Mouse (Mus musculus) stomach, embryonic 14.5 days (tissue): ENCODE results near the gene Stag2. TPM values are rescaled to one million over a fixed set of nuclear protein-coding genes. Genes with fewer than 3 reads are reported as not detected.

Experiments
- ATAC-seq: fragments of 200-750 bp; cut with Nextera tagmentation; 2 replicates; pipeline ENCODE4 v1.8.0; 2017; ENCODE audit warnings: low read depth, moderate TSS enrichment; ENCODE audit not compliant: insufficient number of reproducible peaks, insufficient read depth, low FRiP score
- H3K27ac ChIP-seq: fragments of 300-500 bp; sonication (generic); 2 replicates; pipeline ENCODE4 v1.5.1; 2014; ENCODE audit warnings: mild to moderate bottlenecking, low read length, moderate library complexity, mixed read lengths
- H3K27me3 ChIP-seq: fragments of 300-500 bp; sonication (generic); 2 replicates; pipeline ENCODE4 v1.6.1; 2014; ENCODE audit warnings: low read length, control low read depth, mixed read lengths; ENCODE audit not compliant: control insufficient read depth, insufficient read depth
- H3K36me3 ChIP-seq: fragments of 300-500 bp; sonication (generic); 2 replicates; pipeline ENCODE4 v1.6.1; 2014; ENCODE audit warnings: mild to moderate bottlenecking, control low read depth, low read length, moderate library complexity, mixed read lengths; ENCODE audit not compliant: control insufficient read depth, insufficient read depth
- H3K4me1 ChIP-seq: fragments of 300-500 bp; sonication (generic); 2 replicates; pipeline ENCODE4 v1.6.1; 2014; ENCODE audit warnings: low read length, control low read depth, mixed read lengths; ENCODE audit not compliant: control insufficient read depth, insufficient read depth
- H3K4me2 ChIP-seq: fragments of 300-500 bp; sonication (generic); replicated peaks from 2 replicates; pipeline ENCODE4 v1.6.1; 2014; ENCODE audit warnings: low read depth, low read length, control low read depth
- H3K4me3 ChIP-seq: fragments of 300-500 bp; sonication (generic); 2 replicates; pipeline ENCODE4 v1.5.1; 2014; ENCODE audit warnings: low read depth, low read length, control low read depth
- H3K9ac ChIP-seq: fragments of 300-500 bp; sonication (generic); replicated peaks from 2 replicates; pipeline ENCODE4 v1.6.1; 2014; ENCODE audit warnings: low read depth, mild to moderate bottlenecking, control low read depth, low read length, moderate library complexity, mixed read lengths
- H3K9me3 ChIP-seq: fragments of 300-500 bp; sonication (generic); 2 replicates; pipeline ENCODE4 v1.6.1; 2016; ENCODE audit warnings: low read depth, low read length, control low read depth; ENCODE audit not compliant: control insufficient read depth
- WGBS: fragments of 180-500 bp; shearing (Covaris S2); extraction: QIAGEN DNeasy Blood & Tissue Kit; methylation state at CpG from one replicate; pipeline ENCODE4 v1.1.7; 2014; 5-methylcytosine and 5-hydroxymethylcytosine counted together
- polyA plus RNA-seq: library from polyadenylated mRNA; unstranded; fragments of >200 nt; fragmentation: Nextera tagmentation; extraction: Ambion mirVana; gene quantifications from 2 replicates; pipeline ENCODE4 v1.2.1, GENCODE M21; 2014

Stag2 gene
- polyA plus RNA-seq, 1 experiment from 2014 or later: 59.5 TPM

DNA sequence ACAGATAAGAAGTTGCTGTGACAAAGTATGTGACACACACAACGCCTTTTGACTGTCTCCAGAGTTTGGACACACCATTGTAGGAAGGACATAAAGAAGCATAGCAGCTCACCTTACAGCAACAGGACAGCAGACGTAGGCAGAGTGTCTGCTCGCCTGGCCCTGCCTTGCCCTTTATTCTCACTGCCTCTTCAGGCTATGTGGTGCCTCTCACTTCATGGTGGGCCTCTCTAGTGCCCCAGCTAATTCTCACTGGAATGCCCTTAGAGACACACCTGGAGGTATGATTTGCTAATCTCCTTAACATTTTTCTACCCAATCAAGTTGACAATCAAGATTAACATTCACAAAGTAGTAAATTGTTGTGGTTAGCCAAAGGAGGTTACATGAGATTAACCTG lies 38.5 kb downstream of the Stag2 start:
- Histone ChIP-seq H3K27ac (no peak overlapping the region), H3K4me3 (no peak overlapping the region), H3K36me3 (no peaks in the 10 kb centered on the region), H3K27me3 (no peaks in the 10 kb centered on the region), H3K9me3 (no peaks in the 10 kb centered on the region), H3K9ac (no peak overlapping the region), H3K4me1 (no peaks in the 10 kb centered on the region), H3K4me2 (no peak overlapping the region)
- ATAC-seq: no peak
- 67% methylated on average over 3 of the region's 3 CpGs for WGBS

DNA sequence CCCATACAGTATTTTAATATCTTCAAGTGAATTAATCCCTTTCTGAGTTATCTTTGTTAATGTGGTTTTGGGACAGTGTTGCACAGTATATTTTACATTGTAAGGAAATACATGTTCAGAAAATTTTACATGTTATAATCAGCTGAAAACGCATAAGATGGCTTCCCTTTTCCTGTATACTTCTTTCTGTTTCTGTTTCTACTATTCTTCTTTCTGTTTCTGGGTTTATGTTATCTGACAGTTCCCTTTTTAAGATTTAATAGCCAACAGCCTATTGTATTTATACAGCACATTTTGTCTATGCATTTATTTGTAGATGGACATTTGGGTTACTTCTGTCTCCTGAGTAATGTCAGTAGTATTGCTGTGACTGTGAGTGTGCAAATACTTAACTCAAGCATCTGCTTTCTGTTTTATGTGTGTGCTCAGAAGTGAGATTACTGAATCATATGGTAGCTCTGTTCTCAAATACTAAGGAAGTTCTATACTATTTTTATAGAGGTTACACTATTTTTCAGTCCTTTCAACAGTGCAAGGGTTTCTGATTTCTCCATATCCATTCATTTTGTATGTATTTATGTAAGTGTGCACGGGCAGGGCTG lies 39.8 kb downstream of the Stag2 start:
- no peaks in the 10 kb centered on the region for H3K4me1 ChIP-seq
- H3K4me3 ChIP-seq: no peak overlapping the region
- H3K4me2 ChIP-seq: no peak overlapping the region
- 75% methylated on average over 2 of the region's 2 CpGs for WGBS
- H3K36me3 ChIP-seq: no peaks in the 10 kb centered on the region
- no peaks in the 10 kb centered on the region for H3K9me3 ChIP-seq
- no peak overlapping the region for H3K9ac ChIP-seq
- no peak overlapping the region for H3K27ac ChIP-seq
- no peak for ATAC-seq
- no peaks in the 10 kb centered on the region for H3K27me3 ChIP-seq

DNA sequence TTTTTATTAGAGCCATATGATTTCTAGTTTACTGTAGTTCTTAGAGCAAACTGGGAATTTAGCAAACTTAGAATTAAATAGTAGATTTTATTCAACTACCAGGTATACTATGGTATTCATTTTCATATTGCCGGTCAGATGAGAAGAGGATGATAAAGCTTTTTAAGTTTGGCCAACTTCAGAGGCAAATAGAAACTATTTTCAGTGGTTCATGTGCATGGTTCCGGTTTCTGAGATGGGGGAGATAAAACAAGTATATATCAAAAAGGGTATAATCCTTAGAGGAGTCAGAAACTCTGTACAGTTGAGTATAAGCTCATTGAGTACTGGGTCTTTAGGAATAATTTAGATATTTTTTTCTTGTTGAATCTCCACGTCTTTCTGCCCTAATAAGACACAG lies 45.5 kb downstream of the Stag2 start:
- WGBS: 73% methylated on average over 3 of the region's 3 CpGs
- ATAC-seq: no peak

DNA sequence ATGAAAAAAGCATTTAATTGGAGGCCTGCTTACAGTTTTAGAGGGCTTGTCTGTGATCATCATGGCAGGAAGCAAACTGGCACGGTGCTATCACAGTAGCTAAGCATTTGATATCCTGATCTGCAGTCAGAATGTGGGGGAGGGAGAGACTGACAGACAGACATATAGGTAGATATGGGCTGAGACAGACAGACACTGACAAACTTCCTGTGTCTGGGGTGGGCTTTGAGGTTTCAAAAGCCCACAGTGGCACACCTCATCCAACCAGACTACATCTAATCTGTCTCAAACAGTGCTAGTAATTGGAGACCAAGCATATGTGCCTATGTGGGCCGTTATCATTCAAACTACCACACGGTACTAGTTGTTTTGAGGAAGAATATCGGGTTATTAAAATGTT lies 53.4 kb downstream of the Stag2 start:
- H3K9ac ChIP-seq: no peak overlapping the region
- WGBS: 91% methylated on average over 4 of the region's 4 CpGs
- H3K4me1 ChIP-seq: no peaks in the 10 kb centered on the region
- no peak overlapping the region for H3K4me3 ChIP-seq
- H3K27me3 ChIP-seq: no peaks in the 10 kb centered on the region
- no peak for ATAC-seq
- no peaks in the 10 kb centered on the region for H3K9me3 ChIP-seq
- no peak overlapping the region for H3K27ac ChIP-seq
- H3K36me3 ChIP-seq: no peaks in the 10 kb centered on the region; the same call in 1 of the 2 replicates
- no peak overlapping the region for H3K4me2 ChIP-seq

More for the DNA sequence above, 45.5 kb downstream of the Stag2 start:
- Histone ChIP-seq H3K27me3 (no peaks in the 10 kb centered on the region), H3K4me1 (no peaks in the 10 kb centered on the region), H3K4me2 (no peak overlapping the region), H3K4me3 (no peak overlapping the region), H3K27ac (no peak overlapping the region), H3K9ac (no peak overlapping the region), H3K9me3 (no peaks in the 10 kb centered on the region), H3K36me3 (no peaks in the 10 kb centered on the region)

DNA sequence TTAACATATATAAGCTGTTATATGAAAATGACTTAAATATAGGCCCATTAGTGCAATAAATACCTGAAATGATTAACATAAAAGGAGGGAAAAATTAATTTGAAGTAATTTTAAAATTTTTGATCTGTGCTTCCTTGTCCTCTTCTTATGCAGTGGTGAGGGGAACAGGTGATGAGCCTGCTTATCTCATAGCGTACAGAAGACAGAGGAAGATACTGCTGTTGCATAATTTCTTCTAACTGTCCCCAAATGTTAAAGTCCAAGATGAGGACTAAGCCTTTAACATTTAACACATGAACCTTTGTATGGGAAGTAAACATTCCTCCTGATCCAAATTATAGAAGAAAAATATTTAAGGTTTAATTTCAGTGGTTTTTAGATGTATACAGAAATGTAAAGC lies 66.6 kb downstream of the Stag2 start:
- Histone ChIP-seq H3K4me3 (no peak overlapping the region), H3K4me2 (no peak overlapping the region), H3K9ac (no peak overlapping the region), H3K27ac (no peak overlapping the region), H3K9me3 (no peaks in the 10 kb centered on the region), H3K27me3 (no peaks in the 10 kb centered on the region), H3K4me1 (no peaks in the 10 kb centered on the region), H3K36me3 (no peaks in the 10 kb centered on the region)
- WGBS: 90% methylated on average over 1 of the region's 1 CpGs
- no peak for ATAC-seq

DNA sequence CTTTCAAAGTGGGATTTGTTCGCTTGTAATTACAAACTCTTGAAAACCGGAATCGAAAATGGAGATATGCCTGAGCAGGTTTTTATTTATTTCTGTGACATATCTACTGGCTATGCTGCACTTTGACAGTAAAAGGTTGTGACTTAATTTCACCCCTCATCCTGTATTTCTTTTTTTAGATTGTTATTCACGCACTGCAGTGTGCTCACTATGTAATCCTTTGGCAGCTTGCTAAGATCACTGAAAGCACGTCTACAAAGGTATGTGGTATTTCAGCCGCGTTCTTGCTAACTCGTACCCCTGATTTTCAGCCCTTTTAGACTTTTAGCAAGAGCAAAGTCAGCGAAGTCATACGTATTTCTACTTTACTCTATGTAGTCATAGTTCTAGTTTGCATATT lies 101.2 kb downstream of the Stag2 start:
- WGBS: 90% methylated on average over 10 of the region's 10 CpGs
- Histone ChIP-seq H3K36me3 (peaks cover 2% of the 10 kb centered on the region; the same call in 1 of the 2 replicates), H3K27ac (no peak overlapping the region), H3K9me3 (no peaks in the 10 kb centered on the region), H3K9ac (no peak overlapping the region), H3K4me3 (no peak overlapping the region), H3K4me2 (no peak overlapping the region), H3K4me1 (no peaks in the 10 kb centered on the region), H3K27me3 (no peaks in the 10 kb centered on the region)
- no peak for ATAC-seq

DNA sequence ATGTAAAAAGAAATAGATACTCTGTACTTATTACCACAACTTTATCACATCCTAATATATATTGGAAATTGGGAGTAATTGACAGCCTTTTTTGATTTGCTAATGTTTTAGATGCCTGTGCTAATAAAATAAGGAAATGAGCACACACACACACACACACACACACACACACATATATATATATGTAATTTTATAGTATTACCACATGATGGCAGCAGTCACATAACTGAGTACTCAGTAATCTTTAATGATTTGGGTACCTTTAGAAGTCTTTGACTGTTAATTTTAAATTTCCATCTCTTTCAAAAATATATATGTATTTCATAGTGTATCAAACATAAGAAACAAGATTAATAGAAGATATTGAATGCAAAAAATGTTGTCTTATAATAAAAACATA lies 123.6 kb downstream of the Stag2 start:
- Histone ChIP-seq H3K9me3 (no peaks in the 10 kb centered on the region), H3K27me3 (no peaks in the 10 kb centered on the region), H3K4me2 (no peak overlapping the region), H3K4me1 (no peaks in the 10 kb centered on the region), H3K27ac (no peak overlapping the region), H3K9ac (no peak overlapping the region), H3K36me3 (no peaks in the 10 kb centered on the region; the same call in 1 of the 2 replicates), H3K4me3 (no peak overlapping the region)
- ATAC-seq: no peak

DNA sequence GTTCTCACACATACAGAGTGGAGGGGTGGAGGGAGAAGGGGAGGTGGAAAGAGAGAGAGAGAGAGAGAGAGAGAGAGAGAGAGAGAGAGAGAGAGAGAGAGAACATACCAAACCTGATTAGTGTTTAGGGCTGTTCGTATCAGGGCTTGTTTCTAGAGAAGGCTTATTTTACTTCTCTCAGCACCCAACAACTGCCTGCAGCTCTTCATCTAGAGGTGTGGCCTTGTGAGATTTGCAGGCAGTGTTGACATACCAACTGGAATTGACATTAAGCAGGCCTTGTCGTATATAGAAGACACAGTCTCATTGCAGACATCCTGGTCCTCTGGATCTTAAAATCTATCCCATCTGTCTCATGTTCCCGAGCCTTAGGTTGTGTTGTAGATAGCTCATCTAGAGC lies 141.1 kb downstream of the Stag2 start:
- Histone ChIP-seq H3K27ac (no peak overlapping the region), H3K9me3 (no peaks in the 10 kb centered on the region), H3K4me3 (no peak overlapping the region), H3K4me1 (no peaks in the 10 kb centered on the region), H3K4me2 (no peak overlapping the region), H3K36me3 (no peaks in the 10 kb centered on the region), H3K27me3 (no peaks in the 10 kb centered on the region), H3K9ac (no peak overlapping the region)
- 52% methylated on average over 3 of the region's 3 CpGs for WGBS
- ATAC-seq: no peak

DNA sequence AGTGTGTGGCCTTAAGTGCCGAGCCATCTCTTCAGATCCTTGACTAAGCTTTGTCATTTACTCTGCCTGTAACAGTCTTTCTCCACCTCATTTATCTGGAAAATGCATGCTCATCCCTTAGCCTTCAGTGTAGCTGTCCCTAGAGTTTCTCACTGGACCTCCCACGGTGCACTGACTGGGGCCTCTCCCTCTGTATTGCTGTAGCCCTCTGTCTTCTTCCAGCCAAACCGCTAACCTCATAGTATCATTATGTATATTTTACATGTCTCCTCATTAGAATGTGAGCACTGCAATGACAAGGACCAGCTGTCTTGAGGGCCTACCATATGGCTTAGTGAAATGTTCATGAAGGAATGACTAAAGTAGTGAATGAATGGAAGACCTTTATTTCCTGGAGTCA lies 166.1 kb downstream of the Stag2 start:
- no peaks in the 10 kb centered on the region for H3K4me1 ChIP-seq
- no peaks in the 10 kb centered on the region for H3K36me3 ChIP-seq
- no peaks in the 10 kb centered on the region for H3K27me3 ChIP-seq
- ATAC-seq: peak; percentile 53; the same call in 1 of the 2 replicates
- no peak overlapping the region for H3K9ac ChIP-seq
- no peak overlapping the region for H3K4me2 ChIP-seq
- H3K27ac ChIP-seq: no peak overlapping the region
- H3K4me3 ChIP-seq: no peak overlapping the region
- no peaks in the 10 kb centered on the region for H3K9me3 ChIP-seq
- 60% methylated on average over 3 of the region's 3 CpGs for WGBS
